Mouse (Mus musculus) ES-E14 (cell line): ENCODE data around the gene Tfap2e.

ENCODE experiments used
- HCFC1 ChIP-seq: IDR thresholded peaks from 2 replicates; pipeline ENCODE4 v1.6.1; 2012; ENCODE audit warnings: low read length, inconsistent platforms, borderline replicate concordance; ENCODE audit not compliant: insufficient read depth
- MAFK ChIP-seq: IDR thresholded peaks from 2 replicates; pipeline ENCODE4 v1.6.1; 2014; ENCODE audit warnings: mild to moderate bottlenecking, low read depth, low read length, inconsistent platforms; ENCODE audit not compliant: insufficient read depth

GRCm38 (mm10) chr4:126682298-126682697, 53.7 kb downstream of the Tfap2e start:
- TF ChIP-seq MAFK (no peak), HCFC1 (no peak)
